Mouse (Mus musculus) 416B (cell line): ENCODE measurements around the gene Tbc1d16.
"Not testable (repeated sequence)": the region's sequence is repeated elsewhere in the genome, so short reads cannot be mapped to it uniquely, and the experiment has no call there.

Experiments
- DNase-seq: peaks from one replicate; pipeline ENCODE4 v3.0.0; 2011; ENCODE audit warnings: low read depth

Gene Tbc1d16

GRCm38 (mm10) chr11:119116992-119117391, 111.3 kb downstream of the Tbc1d16 start:
- no peak for DNase-seq

GRCm38 (mm10) chr11:119112721-119113120, 115.6 kb downstream of the Tbc1d16 start:
- DNase-seq: no peak

- DNase-seq: peak; percentile 27
These were observed 117.0 kb downstream of the Tbc1d16 start for GRCm38 (mm10) chr11:119111345-119111744.

DNA sequence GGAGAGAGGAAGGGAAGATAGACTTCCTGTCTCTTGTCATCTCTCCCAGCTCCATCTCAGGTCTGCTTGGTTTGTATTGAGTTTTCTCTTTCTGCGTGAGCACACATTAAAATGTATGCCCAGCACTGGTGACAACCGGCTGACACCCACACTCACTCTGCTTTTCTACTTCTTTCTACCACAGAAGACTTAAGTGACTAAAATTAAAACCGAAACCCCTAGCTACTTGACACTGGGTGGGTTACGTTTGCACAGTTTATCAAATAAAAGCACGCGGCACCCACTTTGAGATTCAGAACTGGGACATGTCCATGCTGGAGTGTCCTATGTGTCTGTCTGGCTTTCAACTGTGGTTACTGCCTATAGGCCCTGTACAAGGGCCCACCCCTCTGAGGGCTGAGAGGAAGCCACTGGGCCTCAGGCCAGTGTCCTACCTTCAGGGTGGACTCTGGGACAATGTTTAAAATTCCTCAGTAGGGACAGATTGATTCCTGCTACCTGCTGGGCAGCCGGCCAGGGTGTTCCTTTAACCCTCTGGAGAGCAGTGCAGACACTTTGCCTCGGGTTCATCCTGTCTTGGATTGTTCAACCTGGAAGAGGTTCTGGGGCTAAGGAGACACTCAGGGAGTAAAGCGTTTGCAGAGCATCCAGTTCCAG, 118.8 kb downstream of the Tbc1d16 start:
- DNase-seq: no peak

DNA sequence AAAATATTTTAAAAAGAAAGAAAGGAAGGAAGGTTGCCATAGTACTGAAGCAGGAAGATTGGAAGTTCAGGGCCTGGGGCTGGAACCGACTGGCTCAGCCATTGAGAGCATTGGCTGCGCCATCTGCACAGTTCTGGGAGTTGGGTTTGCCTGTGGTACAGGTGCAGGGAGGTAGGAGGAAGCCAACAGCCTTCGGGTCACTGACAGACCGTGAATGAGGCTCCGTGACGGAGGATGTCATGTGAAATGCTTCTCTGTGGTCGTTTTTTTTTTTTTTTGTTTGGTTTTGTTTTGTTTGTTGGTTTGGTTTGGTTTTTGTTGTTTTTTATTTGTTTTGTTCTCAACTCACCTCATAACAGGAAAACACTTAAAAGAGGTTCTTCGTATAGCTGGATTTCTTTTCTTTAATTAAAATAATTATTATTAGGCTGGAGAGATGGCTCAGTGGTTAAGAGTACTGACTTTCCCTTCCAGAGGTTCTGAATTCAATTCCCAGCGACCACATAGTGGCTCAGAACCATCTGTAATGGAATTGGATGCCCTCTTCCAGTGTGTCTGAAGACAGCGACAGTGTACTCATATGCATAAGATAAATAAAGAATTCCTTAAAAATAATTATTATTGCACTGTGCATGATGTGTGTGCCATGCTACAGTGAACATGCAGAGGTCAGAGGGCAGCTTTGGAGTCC, 119.6 kb downstream of the Tbc1d16 start:
- DNase-seq: no peak

DNA sequence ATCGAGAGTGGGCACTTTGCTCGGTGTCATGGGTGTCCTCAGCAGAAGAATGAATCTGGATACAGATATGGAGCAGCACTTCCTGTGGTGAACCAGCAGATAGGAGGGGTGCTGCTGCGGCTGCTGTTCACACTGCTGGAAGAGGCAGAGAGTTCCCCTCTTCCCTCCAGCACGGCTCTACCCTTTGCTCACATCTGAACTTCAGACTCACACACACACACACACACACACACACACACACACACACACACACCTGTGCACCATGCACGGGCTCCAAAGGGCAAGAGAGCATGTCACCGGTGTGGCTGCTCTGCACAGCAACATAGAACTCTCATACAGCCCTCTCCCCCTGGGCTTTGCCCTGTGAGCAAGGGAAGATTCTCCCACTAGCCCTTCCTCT, 122.0 kb downstream of the Tbc1d16 start:
- DNase-seq: peak; percentile 42

DNA sequence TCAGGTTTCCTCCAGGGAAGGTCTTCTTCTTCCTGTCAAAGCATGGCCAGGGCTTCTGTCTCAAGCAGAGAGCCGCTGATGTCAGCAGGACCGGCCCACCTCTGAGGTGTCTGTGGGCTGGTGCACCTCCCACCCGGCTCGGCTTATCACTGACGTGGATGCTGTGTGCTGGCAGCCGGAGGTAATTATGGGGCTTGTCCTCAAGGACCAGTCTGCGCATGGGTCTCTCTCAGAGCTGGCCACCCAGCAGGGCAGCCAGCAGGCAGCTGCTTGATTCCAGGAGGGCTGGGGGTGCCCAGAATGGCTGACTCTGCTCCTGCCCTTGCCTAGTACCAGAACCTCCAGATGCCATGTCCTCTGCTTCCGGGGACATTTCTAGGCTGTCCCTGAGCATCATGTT, 122.6 kb downstream of the Tbc1d16 start:
- no peak for DNase-seq

DNA sequence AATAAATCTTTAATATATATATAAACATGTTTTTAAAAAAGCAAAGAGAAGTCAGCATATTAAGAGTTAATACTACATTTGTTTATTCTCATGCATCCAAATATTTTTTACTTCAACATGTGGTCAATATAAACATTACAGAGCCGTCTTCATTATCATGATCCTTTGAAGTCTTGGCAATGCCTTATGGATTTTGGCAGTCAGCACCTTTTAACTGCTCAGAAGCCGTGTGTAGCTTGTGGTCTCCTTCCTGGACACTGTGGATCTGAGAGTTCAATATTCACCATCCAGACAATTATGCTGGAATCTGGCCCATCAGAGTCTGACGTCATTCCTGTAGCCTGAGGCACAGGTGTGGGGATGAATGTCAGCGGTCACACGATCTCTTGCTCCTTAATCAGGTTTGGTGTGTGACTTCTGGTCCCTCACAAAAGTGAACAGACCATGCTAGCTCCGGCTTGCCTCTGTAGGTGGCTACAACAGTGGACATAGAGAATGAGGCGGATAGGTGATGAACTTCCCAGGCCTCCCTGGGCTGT, 123.2 kb downstream of the Tbc1d16 start:
- no peak for DNase-seq

DNA sequence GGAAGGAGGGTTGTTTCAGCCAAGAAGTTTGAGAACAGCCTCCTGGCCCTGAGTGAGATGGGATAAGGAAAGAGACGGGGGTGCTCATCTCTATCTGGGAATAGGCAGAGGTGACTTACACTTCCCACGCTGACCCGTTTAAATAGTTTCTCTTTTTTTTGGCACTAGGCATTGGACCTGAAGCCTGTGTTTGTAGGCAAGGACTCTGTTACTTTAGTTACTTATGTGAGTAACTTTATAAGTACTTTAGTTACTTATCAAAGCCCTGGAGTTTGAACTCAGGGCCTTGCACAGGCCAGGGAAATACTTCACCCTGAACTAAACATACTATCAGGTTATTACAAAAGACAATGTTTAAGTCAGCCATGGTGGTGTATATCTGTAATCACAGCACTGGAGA, 124.3 kb downstream of the Tbc1d16 start:
- DNase-seq: no peak

DNA sequence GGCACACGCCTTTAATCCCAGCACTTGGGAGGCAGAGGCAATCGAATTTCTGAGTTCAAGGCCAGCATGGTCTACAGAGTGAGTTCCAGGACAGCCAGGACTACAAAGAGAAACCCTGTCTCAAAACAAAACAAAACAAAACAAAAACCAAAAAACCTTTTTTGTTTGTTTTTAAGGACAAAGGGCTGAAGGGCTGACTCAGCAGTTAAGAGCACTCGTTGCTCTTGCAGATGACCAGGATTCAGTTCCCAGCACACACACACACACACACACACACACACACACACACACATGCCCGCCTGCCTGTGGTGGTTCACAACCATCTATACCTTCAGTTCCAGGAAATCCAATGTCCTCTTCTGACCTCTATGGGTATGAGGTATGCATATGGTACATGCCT, 127.9 kb downstream of the Tbc1d16 start:
- DNase-seq: not testable (repeated sequence)

GRCm38 (mm10) chr11:119098202-119098601, 130.1 kb downstream of the Tbc1d16 start:
- DNase-seq: no peak

DNA sequence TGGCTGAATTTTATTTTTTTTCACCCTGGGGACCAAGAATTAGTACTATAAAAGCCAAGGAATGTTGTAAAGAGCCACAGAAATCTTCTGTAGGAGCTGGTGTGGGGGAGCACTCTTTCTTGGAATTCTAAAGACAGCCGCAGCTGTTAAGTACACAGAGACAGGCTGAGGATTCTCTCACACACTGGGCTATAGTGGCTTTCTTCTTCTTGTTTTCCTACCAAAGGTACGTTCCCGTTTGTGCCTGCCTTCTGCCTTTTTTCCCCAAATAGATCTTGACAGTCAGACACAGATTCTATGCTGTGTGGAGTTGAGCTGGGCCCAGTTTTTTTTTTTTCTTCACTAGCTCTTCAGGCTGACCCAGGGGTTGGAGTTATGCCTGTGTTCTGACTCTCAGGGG, 132.9 kb downstream of the Tbc1d16 start:
- DNase-seq: no peak

DNA sequence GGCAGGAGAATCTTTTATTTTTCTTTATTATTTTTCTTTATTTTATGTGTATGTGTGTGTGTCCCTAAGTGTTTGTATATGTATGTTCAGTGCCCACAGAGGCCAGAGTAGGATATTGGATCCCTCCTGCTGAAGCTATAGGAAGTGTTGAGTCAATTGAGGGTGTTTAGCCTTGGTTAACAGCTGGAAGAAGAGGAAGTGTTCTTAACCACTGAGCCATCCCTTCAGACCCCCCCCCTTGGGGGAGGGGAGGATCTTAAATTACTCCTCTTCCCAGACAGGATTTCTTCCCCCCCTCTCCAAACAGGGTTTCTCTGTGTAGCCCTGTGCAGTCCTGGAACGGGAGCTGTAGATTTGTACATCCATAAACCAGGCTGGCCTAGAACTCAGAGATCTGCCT, 135.0 kb downstream of the Tbc1d16 start:
- peak; percentile 82 for DNase-seq
